Mouse (Mus musculus): ENCODE measurements at regions not wholly inside any gene's neighbourhood (a gene's known extent, or its start where the extent isn't known, plus 50 kb on each side); places are given as distances from the start of the nearest gene placed in this dataset.

DNA sequence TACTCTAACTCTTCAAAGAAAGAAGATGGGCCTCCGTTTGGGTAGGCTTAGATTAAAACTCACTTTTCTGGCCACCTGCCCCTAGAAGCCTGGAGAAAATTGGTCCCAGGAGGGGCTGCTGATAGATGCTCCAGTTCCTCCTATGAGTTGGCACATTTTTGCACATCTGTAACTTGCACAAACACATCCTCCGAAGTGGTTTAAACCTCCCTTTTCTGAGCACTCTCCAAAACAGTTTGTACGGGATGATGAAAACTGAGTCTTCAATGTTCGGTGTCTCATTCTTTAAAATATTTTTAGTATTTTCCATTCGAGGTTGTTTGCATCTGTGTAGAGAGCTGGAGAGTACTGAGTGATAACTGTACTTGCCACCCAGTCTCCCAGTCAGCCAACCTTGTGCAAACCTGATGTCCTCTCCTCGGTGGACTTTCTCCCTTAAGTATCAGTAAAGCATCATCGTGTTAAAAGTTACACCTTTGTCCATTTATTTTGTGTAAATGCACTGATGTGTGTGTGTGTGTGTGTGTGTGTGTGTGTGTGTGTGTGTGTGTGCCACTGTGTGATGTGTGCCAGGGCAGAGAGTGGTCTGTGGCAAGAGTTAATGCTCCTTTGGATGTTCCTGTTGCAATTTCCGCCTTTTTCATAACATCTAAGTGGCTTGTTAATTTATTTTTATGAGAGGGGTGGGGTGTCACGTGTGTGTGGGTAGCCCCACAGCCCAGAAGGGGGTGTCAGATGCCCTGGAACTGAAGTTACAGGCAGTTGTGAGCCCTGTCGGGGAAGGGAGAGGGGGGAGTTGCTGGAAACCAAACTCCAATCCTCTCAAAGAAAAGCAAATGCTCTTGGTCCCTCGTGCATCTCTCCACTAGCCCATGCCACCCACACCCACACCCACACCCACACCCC, 51.8 kb upstream of the Hnrnpa3 start:
- DNase-seq, result peak; percentile 29

DNA sequence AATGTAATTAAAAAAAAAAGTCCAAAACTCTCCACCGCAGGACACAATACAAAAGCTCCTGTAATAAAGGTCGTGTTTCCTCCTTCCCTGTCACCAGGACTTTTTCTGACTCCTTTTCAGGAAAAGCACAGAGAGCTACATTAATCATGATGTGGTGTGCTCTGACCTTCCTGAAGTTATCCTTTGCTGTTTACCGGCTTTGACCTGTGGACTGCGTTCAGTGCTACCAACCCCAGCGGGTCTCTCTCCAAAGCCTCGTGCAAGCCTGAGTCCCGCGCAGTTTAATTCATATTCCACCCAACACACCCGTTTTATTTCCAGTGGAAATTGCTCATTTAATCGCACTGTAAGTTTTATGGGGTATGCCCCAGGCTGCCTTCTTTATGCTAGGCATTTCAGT, 51.1 kb upstream of the Hnrnpa3 start:
- peak; percentile 39 for DNase-seq

DNA sequence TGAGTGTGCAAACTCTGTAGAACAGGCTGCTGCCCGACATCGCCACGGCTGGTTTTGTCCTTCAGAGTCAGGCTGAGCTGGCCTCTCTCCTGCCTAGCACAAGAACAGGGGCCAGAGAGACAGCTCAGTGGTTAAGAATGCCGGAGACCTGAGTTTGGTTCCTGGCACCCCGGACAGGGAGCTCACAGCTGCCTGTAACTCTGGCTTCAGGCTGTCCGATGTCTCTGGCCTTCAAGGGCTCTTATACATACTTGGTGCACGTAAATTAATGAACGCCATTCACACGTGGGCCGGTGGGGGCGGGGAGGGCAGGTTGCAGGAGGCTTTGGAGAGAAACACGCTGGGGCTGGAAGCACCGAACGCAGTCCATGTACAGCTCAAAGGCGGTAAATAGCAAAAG, 50.6 kb upstream of the Hnrnpa3 start:
- peak; percentile 56 for DNase-seq

DNA sequence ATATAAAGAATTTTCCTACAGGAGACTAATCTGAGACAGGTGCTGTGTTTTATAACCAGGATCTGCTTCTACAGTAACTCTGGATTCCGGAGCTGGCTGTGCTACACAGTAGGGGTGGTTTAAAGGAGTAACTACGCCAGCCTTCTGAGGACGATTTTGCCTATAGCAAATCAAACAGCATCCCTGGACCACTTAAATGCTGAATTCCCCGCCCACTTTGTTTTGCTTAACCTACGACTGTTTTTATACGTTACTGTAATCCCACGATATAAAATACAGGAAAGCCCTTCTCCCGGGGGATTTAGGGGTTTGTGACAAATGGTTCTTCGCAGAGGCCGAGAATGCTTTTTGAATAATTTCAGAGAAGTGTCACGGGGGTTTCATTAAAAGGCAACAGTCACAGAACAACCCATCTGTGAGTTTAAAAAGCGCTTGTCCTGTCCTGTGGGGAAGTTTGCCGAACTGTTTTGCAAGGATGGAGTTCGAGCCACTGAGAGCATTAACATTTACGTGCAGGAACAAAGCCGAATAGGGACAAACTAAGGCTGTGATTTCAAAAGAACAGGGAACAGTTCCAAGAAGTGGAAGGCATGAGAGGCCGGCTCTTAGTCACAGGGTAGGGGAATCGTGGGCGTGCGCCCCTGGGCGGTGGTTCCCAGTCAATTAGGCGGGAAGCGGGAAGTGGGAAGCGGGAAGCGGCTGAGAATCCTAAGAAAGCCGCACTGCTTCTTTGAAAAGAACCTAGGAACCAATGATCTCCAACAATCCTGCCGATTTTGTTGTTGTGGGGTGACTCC, 49.7 kb upstream of the Hnrnpa3 start:
- peak; percentile 58 for DNase-seq
